Mouse (Mus musculus) ES-Bruce4 (cell line): ENCODE measurements around the gene Tex26.

Experiments used
- CTCF ChIP-seq: IDR thresholded peaks from one replicate; pipeline ENCODE4 v1.8.1; 2011; ENCODE audit warnings: low read depth, low read length
- POLR2A ChIP-seq: IDR thresholded peaks from one replicate; pipeline ENCODE4 v1.8.1; 2011; ENCODE audit warnings: low read length; ENCODE audit not compliant: insufficient read depth

- TF ChIP-seq POLR2A (no peak), CTCF (no peak)
These were observed 35.4 kb downstream of the Tex26 start for GRCm38 (mm10) chr5:149474701-149475468.
